Comparison of ENCODE assay signal across 12 mouse cellular contexts in the genomic region with DNA sequence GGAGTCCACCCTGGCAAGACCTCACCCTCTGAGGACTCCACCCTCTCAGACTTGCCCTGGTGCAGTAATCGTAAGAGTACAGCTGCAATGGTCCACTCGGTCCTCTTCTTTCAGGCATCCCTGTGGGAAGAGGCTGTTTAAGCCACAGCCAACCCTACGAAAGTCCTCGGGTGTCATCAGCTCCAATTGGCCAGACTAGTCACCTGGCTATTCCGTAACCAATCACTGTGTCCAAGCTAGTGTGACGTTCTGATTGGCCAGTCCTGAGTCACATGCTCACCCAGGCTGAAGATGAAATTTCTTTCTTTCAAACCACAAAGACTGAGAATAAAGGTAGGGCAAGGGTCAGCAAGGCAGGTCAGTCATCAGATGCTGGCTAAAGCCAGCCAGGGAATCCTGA.
"Had no signal": no experiment of that assay in that cellular context is flagged by ENCODE, and none has a peak within 500 bp of the region (broad histone marks: within the 10 kb centered on the region; RNA-seq: fewer than 3 reads in every experiment).

No protein-coding gene starts in this region.

- DNase-seq: kidney, adult 9 months; kidney, postnatal 36 days; lung, postnatal 36 days; right cerebral cortex, adult 18-20 months; thymus, adult 18-20 months; thymus, postnatal 14 days had no signal

- H3K4me3 ChIP-seq: limb, embryonic 13.5 days; neural tube, embryonic 15.5 days; stomach, embryonic 15.5 days had no signal

- H3K4me2 ChIP-seq: limb, embryonic 13.5 days; neural tube, embryonic 15.5 days; stomach, embryonic 15.5 days had no signal

- H3K9ac ChIP-seq: limb, embryonic 13.5 days; liver, embryonic 14.5 days; neural tube, embryonic 15.5 days; stomach, embryonic 15.5 days had no signal

- H3K36me3 ChIP-seq: limb, embryonic 13.5 days; neural tube, embryonic 15.5 days; stomach, embryonic 15.5 days had no signal

- ATAC-seq: midbrain, embryonic 16.5 days had no signal

- H3K27me3 ChIP-seq: limb, embryonic 13.5 days; neural tube, embryonic 15.5 days; stomach, embryonic 15.5 days had no signal

- H3K4me1 ChIP-seq: limb, embryonic 13.5 days; neural tube, embryonic 15.5 days; stomach, embryonic 15.5 days had no signal

- H3K27ac ChIP-seq: kidney, postnatal 0 days; limb, embryonic 13.5 days; liver, embryonic 14.5 days; neural tube, embryonic 15.5 days; stomach, embryonic 15.5 days had no signal

- H3K9me3 ChIP-seq: limb, embryonic 13.5 days; neural tube, embryonic 15.5 days; stomach, embryonic 15.5 days had no signal
